Mouse (Mus musculus): ENCODE data around the gene Ralgapa1. TPM values are rescaled to one million over a fixed set of nuclear protein-coding genes. Genes with fewer than 3 reads are reported as not detected.

Gene Ralgapa1
- polyA plus RNA-seq (2014; fragmentation: Illumina TruSeq; extraction: RNeasy Lipid Tissue Mini Kit (QIAGEN cat#74804); ENCODE audit: low read depth, low replicate concordance): 66.9 TPM

GRCm38 (mm10) chr12:55820661-55821314 is at the start of gene Ralgapa1:
Ralgapa1 (minus strand) TSS chr12:55821167.

DNA sequence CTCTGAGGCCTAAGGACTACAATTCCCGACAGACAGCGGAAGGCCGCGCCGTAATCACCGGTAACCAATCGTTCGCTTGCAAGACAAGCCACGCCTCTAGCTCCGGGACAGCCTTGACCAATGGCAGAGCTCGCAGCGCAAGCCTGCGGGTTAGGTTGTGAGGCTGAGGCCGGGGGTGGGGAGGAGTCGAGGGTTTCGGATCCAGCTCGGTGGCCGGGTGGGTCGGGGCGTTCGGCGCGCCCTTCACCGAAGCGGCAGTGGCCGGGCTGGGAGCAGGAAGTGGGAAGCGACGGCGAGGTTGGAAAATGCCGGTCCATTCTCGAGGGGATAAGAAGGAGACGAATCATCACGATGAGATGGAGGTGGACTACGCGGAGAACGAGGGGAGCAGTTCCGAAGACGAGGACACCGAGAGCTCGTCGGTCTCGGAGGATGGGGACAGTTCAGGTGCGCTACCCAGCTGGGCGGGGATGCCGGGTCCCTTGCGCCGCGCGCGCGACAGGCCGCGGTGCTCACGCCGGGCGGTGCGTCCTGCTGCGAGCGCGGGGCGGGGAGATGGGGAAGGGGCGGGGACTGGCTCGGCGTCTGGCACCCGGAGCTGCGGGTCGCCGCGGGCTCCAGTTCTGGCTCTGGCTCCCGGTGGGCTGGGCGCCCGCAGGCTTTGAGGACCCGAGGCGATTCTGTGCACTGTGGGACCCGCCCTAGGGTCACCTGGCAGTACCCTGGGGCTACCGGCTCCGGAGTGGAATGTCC is 15.4 kb upstream of the Ralgapa1 start, which contains the start of gene Brms1l:
Brms1l (plus strand) TSS at position 126 of the 753 bp plus-strand sequence.

GRCm38 (mm10) chr12:55598887-55599561 is 221.9 kb downstream of the Ralgapa1 start, which contains the start of gene Insm2:
Insm2 (plus strand) TSS chr12:55599427.

GRCm38 (mm10) chr12:55565206-55565605 is 255.8 kb downstream of the Ralgapa1 start, which contains the start of gene Aldoart2:
Aldoart2 (plus strand) TSS chr12:55565239.

Other genes starting within 250 kb of the Ralgapa1 start
- gene Insm2, start 221.7 kb downstream of the Ralgapa1 start, polyA plus RNA-seq (2014; fragmentation: Illumina TruSeq; extraction: RNeasy Lipid Tissue Mini Kit (QIAGEN cat#74804); ENCODE audit: low read depth, low replicate concordance): not detected
- gene Brms1l, start 15.2 kb upstream of the Ralgapa1 start, polyA plus RNA-seq (2014; fragmentation: Illumina TruSeq; extraction: RNeasy Lipid Tissue Mini Kit (QIAGEN cat#74804); ENCODE audit: low read depth, low replicate concordance): 34.6 TPM

Measured in kidney, adult 10 weeks (tissue).